Mouse (Mus musculus) embryonic fibroblast, embryonic 13.5 days (primary cell): ENCODE measurements around the gene Exoc6b.

Experiments
- CTCF ChIP-seq: IDR thresholded peaks from 2 replicates; pipeline ENCODE4 v1.5.1; 2011; ENCODE audit warnings: mild to moderate bottlenecking, control low read depth, low read length, moderate library complexity, borderline replicate concordance; ENCODE audit not compliant: insufficient read depth
- POLR2A ChIP-seq: IDR thresholded peaks from 2 replicates; pipeline ENCODE4 v1.6.1; 2011; ENCODE audit warnings: low read depth, mild to moderate bottlenecking, control low read depth, low read length, moderate library complexity

GRCm38 (mm10) chr6:84573905-84574660 is 495.2 kb downstream of the Exoc6b start:
- TF ChIP-seq CTCF (no peak), POLR2A (no peak)
